Mouse (Mus musculus) kidney, postnatal 0 days (tissue): ENCODE data around the gene Stum. TPM values are rescaled to one million over a fixed set of nuclear protein-coding genes. Genes with fewer than 3 reads are reported as not detected.

ENCODE experiments used
- ATAC-seq: fragments of 200-750 bp; cut with Nextera tagmentation; replicated peaks from 2 replicates; pipeline ENCODE4 v1.8.0; 2017; ENCODE audit warnings: low read depth, moderate number of reproducible peaks, moderate TSS enrichment, moderate library complexity; ENCODE audit not compliant: low FRiP score
- DNase-seq: peaks from one replicate; pipeline ENCODE4 v3.0.0-alpha.2; 2016; ENCODE audit warnings: low spot score
- H3K27ac ChIP-seq: fragments of 300-500 bp; sonication (generic); 2 replicates; pipeline ENCODE4 v1.5.1; 2014; ENCODE audit warnings: mild to moderate bottlenecking
- H3K27me3 ChIP-seq: fragments of 300-500 bp; sonication (generic); 2 replicates; pipeline ENCODE4 v1.6.1; 2014; ENCODE audit warnings: low read length, mixed read lengths; ENCODE audit not compliant: insufficient read depth
- H3K36me3 ChIP-seq: fragments of 300-500 bp; sonication (generic); 2 replicates; pipeline ENCODE4 v1.6.1; 2014; ENCODE audit warnings: low read length, mixed read lengths; ENCODE audit not compliant: insufficient read depth
- H3K4me1 ChIP-seq: fragments of 300-500 bp; sonication (generic); replicated peaks from 2 replicates; pipeline ENCODE4 v1.6.1; 2014; ENCODE audit warnings: antibody characterized with exemption, low read length, mixed read lengths; ENCODE audit not compliant: insufficient read depth
- H3K4me2 ChIP-seq: fragments of 300-500 bp; sonication (generic); 2 replicates; pipeline ENCODE4 v1.6.1; 2014; ENCODE audit warnings: mild to moderate bottlenecking, low read length, moderate library complexity, mixed read lengths
- H3K4me3 ChIP-seq: fragments of 300-500 bp; sonication (generic); replicated peaks from 2 replicates; pipeline ENCODE4 v1.5.1; 2014; ENCODE audit warnings: low read depth, low read length
- H3K9ac ChIP-seq: fragments of 300-500 bp; sonication (generic); 2 replicates; pipeline ENCODE4 v1.6.1; 2014; ENCODE audit warnings: low read depth, low read length
- H3K9me3 ChIP-seq: fragments of 300-500 bp; sonication (generic); replicated peaks from 2 replicates; pipeline ENCODE4 v1.6.1; 2016; ENCODE audit warnings: low read length, inconsistent platforms, mixed read lengths
- CTCF ChIP-seq: IDR thresholded peaks from 2 replicates; pipeline ENCODE4 v1.5.1; 2016; ENCODE audit warnings: antibody characterized with exemption, low read depth, mild to moderate bottlenecking, moderate library complexity
- WGBS: fragments of 180-500 bp; shearing (Covaris S2); extraction: QIAGEN DNeasy Blood & Tissue Kit; methylation state at CpG from one replicate; pipeline ENCODE4 v1.1.7; 2014; 5-methylcytosine and 5-hydroxymethylcytosine counted together
- polyA plus RNA-seq: library from polyadenylated mRNA; unstranded; fragments of >200 nt; fragmentation: Nextera tagmentation; extraction: Ambion mirVana; gene quantifications from 2 replicates; pipeline ENCODE4 v1.2.1, GENCODE M21; 2015

The Stum gene
- polyA plus RNA-seq, 1 experiment from 2014 or later: 1.0 TPM

GRCm38 (mm10) chr1:180502566-180502965 lies 19.3 kb upstream of the Stum start:
- 52% methylated on average over 4 of the region's 4 CpGs for WGBS
- Histone ChIP-seq H3K4me1 (no peaks in the 10 kb centered on the region), H3K36me3 (no peaks in the 10 kb centered on the region), H3K4me2 (no peak overlapping the region), H3K4me3 (no peak overlapping the region), H3K27me3 (no peaks in the 10 kb centered on the region), H3K9me3 (no peaks in the 10 kb centered on the region), H3K9ac (no peak overlapping the region), H3K27ac (no peak overlapping the region)
- DNase-seq: no peak
- ATAC-seq: no peak
- TF ChIP-seq CTCF: no peak

DNA sequence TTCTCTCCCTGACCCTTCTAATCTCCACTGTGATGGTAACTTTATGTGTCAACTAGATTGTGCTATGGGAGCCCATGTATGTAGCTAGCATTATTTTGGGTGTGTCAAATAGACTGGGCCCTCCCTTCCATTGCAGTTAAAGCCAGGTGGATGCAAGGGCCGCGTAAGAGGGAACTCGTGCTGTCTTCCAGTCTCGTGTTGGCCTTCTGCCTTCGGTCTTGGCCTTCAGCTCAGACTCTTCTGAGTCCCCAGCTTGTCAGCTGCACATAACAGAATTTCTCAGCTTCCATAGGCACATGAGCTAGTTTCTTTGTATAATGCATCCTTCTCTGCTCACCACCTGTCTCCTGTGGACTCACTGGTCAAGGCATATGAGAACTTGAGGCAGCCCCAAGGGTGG lies 17.3 kb upstream of the Stum start:
- ATAC-seq (no peak), DNase-seq (no peak)
- no peaks in the 10 kb centered on the region for H3K9me3 ChIP-seq
- H3K4me2 ChIP-seq: no peak overlapping the region
- H3K9ac ChIP-seq: no peak overlapping the region
- no peak overlapping the region for H3K27ac ChIP-seq
- H3K4me3 ChIP-seq: no peak overlapping the region
- 92% methylated on average over 5 of the region's 5 CpGs for WGBS
- H3K27me3 ChIP-seq: no peaks in the 10 kb centered on the region
- no peaks in the 10 kb centered on the region for H3K36me3 ChIP-seq
- no peaks in the 10 kb centered on the region for H3K4me1 ChIP-seq
- TF ChIP-seq CTCF: no peak

GRCm38 (mm10) chr1:180500218-180500617 lies 16.9 kb upstream of the Stum start:
- WGBS: 74% methylated on average over 4 of the region's 4 CpGs
- no peak overlapping the region for H3K4me3 ChIP-seq
- no peak for DNase-seq
- H3K4me1 ChIP-seq: no peaks in the 10 kb centered on the region
- TF ChIP-seq CTCF: no peak
- no peaks in the 10 kb centered on the region for H3K36me3 ChIP-seq
- H3K27ac ChIP-seq: no peak overlapping the region
- no peaks in the 10 kb centered on the region for H3K27me3 ChIP-seq
- H3K9me3 ChIP-seq: no peaks in the 10 kb centered on the region
- no peak overlapping the region for H3K4me2 ChIP-seq
- H3K9ac ChIP-seq: no peak overlapping the region
- no peak for ATAC-seq

DNA sequence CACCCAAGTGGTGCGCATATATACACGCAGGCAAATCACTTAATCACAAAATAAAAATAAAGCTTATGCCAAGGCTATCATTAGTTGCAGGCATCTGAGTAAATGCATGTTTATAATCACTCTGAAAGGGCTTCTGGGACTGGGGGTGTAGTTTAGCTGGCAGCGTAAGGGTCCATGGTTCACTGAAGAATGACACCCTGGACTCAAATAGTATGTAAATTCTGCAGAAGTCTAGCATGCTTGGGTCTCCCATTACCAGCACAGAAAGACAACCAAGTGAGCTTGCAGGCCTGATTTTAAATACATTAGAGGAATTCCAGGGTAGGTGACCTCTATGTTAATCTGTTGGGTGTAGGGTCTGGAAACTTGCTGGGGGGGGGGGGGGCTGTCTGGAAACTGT lies 16.5 kb upstream of the Stum start:
- WGBS: 84% methylated on average over 3 of the region's 3 CpGs
- ATAC-seq (no peak), DNase-seq (no peak)
- no peak for TF ChIP-seq CTCF
- Histone ChIP-seq H3K36me3 (no peaks in the 10 kb centered on the region), H3K27ac (no peak overlapping the region), H3K4me3 (no peak overlapping the region), H3K9me3 (no peaks in the 10 kb centered on the region), H3K27me3 (no peaks in the 10 kb centered on the region), H3K4me1 (no peaks in the 10 kb centered on the region), H3K4me2 (no peak overlapping the region), H3K9ac (no peak overlapping the region)

DNA sequence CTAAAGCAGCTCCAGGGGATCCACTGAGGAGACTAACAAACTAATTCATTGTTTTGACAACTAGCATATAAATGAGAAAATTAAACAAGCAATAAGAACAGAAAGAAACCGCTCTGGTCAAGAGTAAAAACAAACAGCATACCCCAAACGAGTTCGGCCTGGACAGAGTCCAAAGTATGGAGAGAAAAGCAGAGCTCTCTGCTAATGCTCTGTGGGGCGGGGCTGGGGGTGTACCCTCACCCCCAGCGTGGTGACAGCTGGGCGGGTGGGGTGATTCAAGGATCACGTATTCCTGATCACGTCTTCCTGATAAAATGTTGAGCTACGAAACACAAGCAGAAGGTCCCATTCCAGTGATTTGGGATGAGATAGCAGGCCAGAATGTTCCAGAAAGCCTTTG lies 9.5 kb upstream of the Stum start:
- Histone ChIP-seq H3K4me3 (no peak overlapping the region), H3K9ac (no peak overlapping the region), H3K4me1 (no peaks in the 10 kb centered on the region), H3K36me3 (no peaks in the 10 kb centered on the region), H3K27ac (no peak overlapping the region), H3K4me2 (no peak overlapping the region), H3K9me3 (no peaks in the 10 kb centered on the region), H3K27me3 (no peaks in the 10 kb centered on the region)
- ATAC-seq (no peak), DNase-seq (no peak)
- no peak for TF ChIP-seq CTCF
- WGBS: 43% methylated on average over 9 of the region's 9 CpGs

DNA sequence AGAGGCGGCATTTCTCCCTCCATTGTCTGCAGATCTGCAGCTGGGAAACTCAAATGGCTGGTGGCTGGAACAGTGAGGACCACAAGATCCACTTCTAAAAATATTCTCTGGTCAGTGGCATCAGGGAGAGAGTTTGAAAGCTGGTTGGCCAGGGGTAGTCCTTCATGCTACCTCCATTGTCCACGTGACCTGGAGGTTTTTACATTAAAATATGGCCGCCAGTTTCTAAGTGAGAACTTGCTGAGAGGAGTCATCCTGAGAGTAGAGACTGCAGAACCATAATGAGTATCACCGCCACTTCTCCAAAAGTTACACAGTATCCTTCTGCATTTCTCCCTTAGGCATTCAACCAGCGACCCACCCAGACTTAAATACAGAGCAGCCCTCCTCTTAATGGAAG lies 2.0 kb upstream of the Stum start:
- peaks cover 10% of the 10 kb centered on the region for H3K27me3 ChIP-seq
- H3K4me3 ChIP-seq: no peak overlapping the region
- no peak for TF ChIP-seq CTCF
- WGBS: 87% methylated on average over 5 of the region's 5 CpGs
- no peak overlapping the region for H3K9ac ChIP-seq
- ATAC-seq: no peak
- H3K9me3 ChIP-seq: no peaks in the 10 kb centered on the region
- no peak overlapping the region for H3K4me2 ChIP-seq
- peaks cover 18% of the 10 kb centered on the region for H3K4me1 ChIP-seq
- no peak for DNase-seq
- no peak overlapping the region for H3K27ac ChIP-seq
- no peaks in the 10 kb centered on the region for H3K36me3 ChIP-seq

DNA sequence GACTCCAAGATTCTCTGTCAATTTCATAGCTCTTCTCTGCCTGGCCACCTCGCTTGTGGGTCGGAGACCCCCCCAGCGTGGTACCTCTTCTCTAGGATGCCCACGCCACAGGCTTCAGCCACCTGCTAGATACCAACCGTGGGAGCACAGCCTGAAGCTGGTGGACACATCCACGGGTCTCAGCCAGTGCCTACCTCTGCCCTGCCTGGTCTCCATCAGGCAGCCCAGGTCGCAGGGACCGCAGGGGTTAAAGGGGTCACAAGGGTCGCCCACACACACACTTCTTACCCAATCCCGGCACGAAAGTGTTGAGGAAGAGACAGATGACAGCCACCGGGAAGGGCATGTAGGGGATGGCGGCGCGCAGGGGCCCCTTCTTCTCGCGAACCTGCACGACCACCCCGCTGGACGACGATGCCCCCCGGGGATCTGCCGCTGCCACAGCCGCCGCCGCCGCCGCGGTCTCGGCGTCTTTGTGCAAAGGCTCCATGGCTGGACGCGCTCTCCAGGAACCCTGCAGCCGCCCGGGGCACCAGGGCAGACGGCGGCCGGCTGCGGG lies 385 bp downstream of the Stum start:
- Histone ChIP-seq H3K27ac (no peak overlapping the region), H3K36me3 (no peaks in the 10 kb centered on the region), H3K4me2 (peak overlapping the region; percentile 70), H3K27me3 (peaks cover 10% of the 10 kb centered on the region), H3K4me1 (peaks cover 18% of the 10 kb centered on the region), H3K9me3 (no peaks in the 10 kb centered on the region), H3K4me3 (peak overlapping the region; percentile 35), H3K9ac (0 out of 2 replicates have a peak overlapping the region, but pooled peaks have one; percentile 23)
- ATAC-seq (0 out of 2 replicates have a peak, but pooled peaks have one; percentile 12), DNase-seq (no peak)
- 3% methylated on average over 39 of the region's 39 CpGs for WGBS
- no peak for TF ChIP-seq CTCF
